Mouse (Mus musculus) hindbrain, embryonic 16.5 days (tissue): Measurements from ENCODE around the gene Cxcr2. TPM values are rescaled to one million over a fixed set of nuclear protein-coding genes. Genes with fewer than 3 reads are reported as not detected.

Source experiments
- ATAC-seq: fragments of 200-750 bp; cut with Nextera tagmentation; 2 replicates; pipeline ENCODE4 v1.8.0; 2017; ENCODE audit warnings: moderate TSS enrichment, moderate library complexity
- H3K27ac ChIP-seq: fragments of 300-500 bp; sonication (generic); 2 replicates; pipeline ENCODE4 v1.5.1; 2014; ENCODE audit warnings: low read depth, mild to moderate bottlenecking, control low read depth, low read length, moderate library complexity
- H3K27me3 ChIP-seq: fragments of 300-500 bp; sonication (generic); replicated peaks from 2 replicates; pipeline ENCODE4 v1.6.1; 2014; ENCODE audit warnings: low read length; ENCODE audit not compliant: control insufficient read depth, insufficient read depth
- H3K36me3 ChIP-seq: fragments of 300-500 bp; sonication (generic); 2 replicates; pipeline ENCODE4 v1.6.1; 2014; ENCODE audit warnings: mild to moderate bottlenecking, low read length, moderate library complexity, mixed read lengths; ENCODE audit not compliant: control insufficient read depth, insufficient read depth
- H3K4me1 ChIP-seq: fragments of 300-500 bp; sonication (generic); 2 replicates; pipeline ENCODE4 v1.6.1; 2014; ENCODE audit warnings: low read depth, low read length; ENCODE audit not compliant: control insufficient read depth, insufficient read depth
- H3K4me2 ChIP-seq: fragments of 300-500 bp; sonication (generic); 2 replicates; pipeline ENCODE4 v1.6.1; 2014; ENCODE audit warnings: mild to moderate bottlenecking, low read length, control low read depth, moderate library complexity
- H3K4me3 ChIP-seq: fragments of 300-500 bp; sonication (generic); 2 replicates; pipeline ENCODE4 v1.5.1; 2014; ENCODE audit warnings: mild to moderate bottlenecking, low read length, control low read depth, moderate library complexity
- H3K9ac ChIP-seq: fragments of 300-500 bp; sonication (generic); 2 replicates; pipeline ENCODE4 v1.6.1; 2014; ENCODE audit warnings: low read depth, mild to moderate bottlenecking, control low read depth, low read length, moderate library complexity
- H3K9me3 ChIP-seq: fragments of 300-500 bp; sonication (generic); 2 replicates; pipeline ENCODE4 v1.6.1; 2014; ENCODE audit warnings: mild to moderate bottlenecking, low read length, moderate library complexity; ENCODE audit not compliant: control insufficient read depth
- WGBS: fragments of 180-500 bp; shearing (Covaris S2); extraction: QIAGEN DNeasy Blood & Tissue Kit; methylation state at CpG from one replicate; pipeline ENCODE4 v1.1.7; 2014; 5-methylcytosine and 5-hydroxymethylcytosine counted together
- polyA plus RNA-seq: library from polyadenylated mRNA; unstranded; fragments of >200 nt; fragmentation: Nextera tagmentation; extraction: Ambion mirVana; gene quantifications from 2 replicates; pipeline ENCODE4 v1.2.1, GENCODE M21; 2015

The Cxcr2 gene
- polyA plus RNA-seq, 1 experiment from 2014 or later: 0.10 TPM

DNA sequence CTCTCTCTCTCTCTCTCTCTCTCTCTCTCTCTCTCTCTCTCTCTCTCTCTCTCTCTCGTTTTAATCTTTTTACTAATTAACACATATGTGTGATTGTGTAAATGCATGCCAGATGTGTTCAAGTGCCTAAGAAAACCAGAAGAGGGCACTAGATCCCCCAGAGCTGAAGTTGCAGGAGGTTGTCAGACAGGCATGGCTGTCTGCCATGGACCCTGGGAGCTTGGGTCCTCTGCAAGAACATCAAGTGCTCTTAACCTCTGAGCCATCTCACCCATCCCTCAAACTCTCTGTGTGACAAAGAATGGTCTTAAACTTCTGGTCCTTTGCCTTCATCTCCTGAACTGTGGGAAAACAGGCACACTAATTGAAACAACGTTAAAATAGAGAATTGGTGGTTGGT lies 29.2 kb downstream of the Cxcr2 start:
- no peak for ATAC-seq
- no peaks in the 10 kb centered on the region for H3K4me1 ChIP-seq
- no peak overlapping the region for H3K4me3 ChIP-seq
- WGBS: 61% methylated on average over 2 of the region's 2 CpGs
- H3K27ac ChIP-seq: no peak overlapping the region
- H3K9me3 ChIP-seq: no peaks in the 10 kb centered on the region
- H3K36me3 ChIP-seq: no peaks in the 10 kb centered on the region
- H3K4me2 ChIP-seq: no peak overlapping the region
- H3K9ac ChIP-seq: no peak overlapping the region
- H3K27me3 ChIP-seq: no peaks in the 10 kb centered on the region

DNA sequence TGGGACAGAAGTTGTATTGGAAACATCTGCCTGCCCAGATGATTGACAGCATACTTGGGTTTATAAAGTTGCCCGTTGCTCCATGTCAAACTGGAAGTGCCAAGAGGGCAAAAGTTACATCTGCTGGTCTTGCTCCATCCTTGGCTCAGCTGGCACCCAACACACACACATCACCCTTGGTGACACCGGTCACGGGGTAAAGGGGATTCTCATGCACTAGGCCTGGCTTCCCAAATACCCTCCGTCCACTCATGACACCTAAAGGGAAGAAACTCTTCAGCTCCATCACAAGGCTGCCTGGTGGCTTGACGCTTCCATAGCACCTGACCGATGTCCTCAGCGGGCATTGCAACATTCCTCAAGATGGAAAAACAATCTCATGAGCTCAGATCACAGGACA lies 36.7 kb downstream of the Cxcr2 start:
- 93% methylated on average over 7 of the region's 7 CpGs for whole genome bisulfite sequencing
- ATAC-seq: no peak
- H3K9me3 ChIP-seq: no peaks in the 10 kb centered on the region
- H3K27ac ChIP-seq: no peak overlapping the region
- no peaks in the 10 kb centered on the region for H3K4me1 ChIP-seq
- no peak overlapping the region for H3K4me2 ChIP-seq
- no peaks in the 10 kb centered on the region for H3K27me3 ChIP-seq
- H3K36me3 ChIP-seq: no peaks in the 10 kb centered on the region
- H3K4me3 ChIP-seq: no peak overlapping the region
- H3K9ac ChIP-seq: no peak overlapping the region

DNA sequence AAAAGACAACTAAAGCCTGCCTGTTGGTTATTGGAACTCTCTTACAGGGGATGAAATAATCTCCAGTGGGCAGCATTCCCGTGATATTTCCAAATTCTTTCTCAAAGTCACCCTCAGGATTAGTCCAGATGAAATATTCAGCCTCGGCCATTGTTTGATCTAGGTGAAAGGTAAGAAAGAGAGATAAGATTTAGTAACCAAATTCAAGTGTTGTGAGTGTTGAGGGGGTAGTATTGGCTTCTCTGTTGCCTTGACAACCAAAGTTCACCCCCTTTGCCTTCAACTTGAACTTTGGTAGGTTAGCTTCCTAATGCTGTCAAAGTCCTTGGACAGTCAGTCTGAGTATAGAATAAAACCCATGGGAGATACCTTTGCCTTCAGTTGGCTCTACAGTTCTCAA lies 38.9 kb downstream of the Cxcr2 start:
- Histone ChIP-seq H3K4me3 (no peak overlapping the region), H3K36me3 (no peaks in the 10 kb centered on the region), H3K27me3 (no peaks in the 10 kb centered on the region), H3K4me2 (no peak overlapping the region), H3K9ac (no peak overlapping the region), H3K4me1 (no peaks in the 10 kb centered on the region), H3K27ac (no peak overlapping the region), H3K9me3 (no peaks in the 10 kb centered on the region)
- 87% methylated on average over 2 of the region's 2 CpGs for WGBS
- no peak for ATAC-seq

DNA sequence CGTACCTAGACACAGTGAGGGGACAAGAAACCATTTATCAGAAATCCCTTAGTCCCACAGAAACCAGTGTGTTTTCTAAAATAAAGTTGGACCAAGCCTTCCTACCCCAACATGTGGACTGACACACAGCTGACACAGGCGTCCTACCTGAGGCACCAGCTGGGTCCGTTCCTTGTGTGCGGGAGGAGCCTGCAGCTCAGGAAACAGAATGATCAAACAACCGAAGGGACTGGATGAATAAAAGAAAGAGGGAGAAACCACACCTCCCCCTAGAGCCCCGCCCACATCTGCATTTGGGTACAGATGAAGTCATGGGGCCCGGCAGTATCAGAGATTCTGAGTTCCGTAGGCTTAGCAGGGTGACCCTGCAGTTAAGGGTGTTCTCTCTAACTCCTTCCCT lies 40.7 kb downstream of the Cxcr2 start, which contains the start of gene Cxcr1:
Gene Cxcr1 (minus strand): TSS at position 187 of the 400 bp plus-strand sequence.
- no peak for ATAC-seq
- H3K4me3 ChIP-seq: no peak within 1 kb of the TSS
- H3K9me3 ChIP-seq: no peaks in the 10 kb centered on the region
- no peaks in the 10 kb centered on the region for H3K36me3 ChIP-seq
- no peak within 1 kb of the TSS for H3K27ac ChIP-seq
- no peak within 1 kb of the TSS for H3K9ac ChIP-seq
- no peaks in the 10 kb centered on the region for H3K4me1 ChIP-seq
- WGBS: 78% methylated on average over 8 of the region's 8 CpGs
- no peaks in the 10 kb centered on the region for H3K27me3 ChIP-seq
- H3K4me2 ChIP-seq: no peak within 1 kb of the TSS

DNA sequence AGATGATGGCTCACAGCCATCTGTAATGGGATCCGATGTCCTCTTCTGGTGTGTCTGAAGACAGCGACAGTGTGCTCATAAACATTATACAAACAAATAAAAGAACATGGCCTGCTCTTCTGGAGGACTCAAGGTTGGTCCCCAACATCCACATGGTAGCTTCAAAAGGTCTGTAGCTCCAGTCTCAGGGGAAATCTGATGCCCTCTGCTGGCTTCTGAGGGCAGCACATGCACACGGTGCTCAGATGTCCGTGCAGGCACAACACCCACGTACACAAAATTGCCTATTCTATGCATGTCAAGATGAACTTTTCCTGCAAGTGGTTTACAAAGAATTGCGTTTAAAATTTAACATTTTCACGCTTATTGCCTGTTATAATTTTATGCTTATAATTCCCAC lies 42.2 kb downstream of the Cxcr2 start:
- H3K4me3 ChIP-seq: no peak overlapping the region
- no peak overlapping the region for H3K27ac ChIP-seq
- H3K4me1 ChIP-seq: no peaks in the 10 kb centered on the region
- H3K36me3 ChIP-seq: no peaks in the 10 kb centered on the region
- no peak overlapping the region for H3K9ac ChIP-seq
- no peaks in the 10 kb centered on the region for H3K9me3 ChIP-seq
- no peaks in the 10 kb centered on the region for H3K27me3 ChIP-seq
- WGBS: 46% methylated on average over 7 of the region's 7 CpGs
- ATAC-seq: no peak
- no peak overlapping the region for H3K4me2 ChIP-seq

DNA sequence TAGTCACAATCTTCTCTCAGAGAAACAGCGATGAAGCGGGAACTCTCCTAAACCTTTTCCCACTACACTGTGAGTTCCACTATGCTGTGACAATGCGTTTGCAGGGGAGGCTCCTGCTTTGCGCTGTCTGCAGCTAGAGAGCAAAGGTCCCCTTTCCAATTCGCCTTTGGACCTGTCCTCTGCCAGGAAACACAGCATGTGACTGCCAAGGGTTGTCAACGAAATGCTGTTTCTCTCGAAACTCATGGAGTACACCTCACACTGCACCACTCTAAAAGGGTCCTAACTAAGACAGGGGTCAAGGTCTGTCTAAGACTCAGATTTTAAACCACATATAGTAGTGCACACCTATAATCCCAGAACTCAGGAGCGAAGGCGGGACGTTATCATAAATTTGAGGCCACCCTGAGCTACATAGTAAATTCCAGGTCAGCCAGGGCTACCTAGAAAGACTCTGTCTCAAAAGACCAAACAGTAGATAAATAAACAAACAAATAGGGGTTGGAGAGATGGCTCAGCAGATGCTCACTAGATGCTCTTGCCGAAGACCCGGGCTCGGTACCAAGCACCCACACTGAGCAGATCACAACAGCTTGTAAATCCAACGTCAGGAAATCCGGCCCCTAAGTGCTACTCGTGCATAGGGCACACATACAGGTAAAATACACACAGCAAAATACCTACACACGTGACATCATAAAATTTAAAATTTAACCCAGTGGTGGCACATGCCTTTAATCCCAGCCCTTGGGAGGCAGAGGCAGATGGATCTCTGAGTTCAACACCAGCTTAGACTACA lies 43.0 kb downstream of the Cxcr2 start:
- no peak for ATAC-seq

DNA sequence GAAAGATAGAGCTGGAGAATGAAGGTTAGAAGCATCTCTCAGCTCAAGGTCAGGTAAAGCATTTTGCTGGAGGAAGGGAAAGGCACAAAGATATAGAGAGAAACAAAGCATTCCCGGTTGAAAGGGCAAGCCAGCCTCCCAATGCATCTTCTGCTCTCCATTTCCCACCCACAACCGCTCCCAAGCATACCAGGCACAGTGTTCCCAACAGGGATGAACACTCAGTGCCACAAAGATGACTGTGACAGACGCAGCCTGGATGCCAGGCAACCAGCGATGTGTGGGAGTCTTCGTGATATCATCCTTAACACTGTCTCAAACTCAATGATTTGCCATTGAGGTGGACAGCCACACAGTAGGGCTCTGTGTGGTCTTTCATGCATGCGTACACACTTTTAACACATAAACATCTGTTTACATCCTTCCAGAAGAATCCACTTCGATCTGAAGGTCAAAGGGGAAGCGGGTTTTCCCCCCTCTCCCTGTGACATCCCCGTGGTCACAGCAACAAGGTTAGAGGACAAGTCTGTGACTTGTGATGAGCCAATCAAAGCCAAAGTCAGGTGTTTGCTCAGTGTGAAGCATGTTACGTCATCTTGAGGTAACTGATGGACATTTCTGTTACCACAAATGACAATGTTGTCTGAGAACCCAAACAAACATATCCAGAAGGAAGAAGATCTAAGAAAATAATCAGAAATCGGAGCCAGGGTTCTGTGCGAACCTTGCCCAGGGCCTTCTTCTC lies 44.1 kb downstream of the Cxcr2 start:
- no peak overlapping the region for H3K4me2 ChIP-seq
- H3K9me3 ChIP-seq: no peaks in the 10 kb centered on the region
- H3K27me3 ChIP-seq: no peaks in the 10 kb centered on the region
- ATAC-seq: no peak
- no peaks in the 10 kb centered on the region for H3K36me3 ChIP-seq
- H3K27ac ChIP-seq: no peak overlapping the region
- H3K4me1 ChIP-seq: no peaks in the 10 kb centered on the region
- no peak overlapping the region for H3K9ac ChIP-seq
- 83% methylated on average over 12 of the region's 12 CpGs for WGBS
- H3K4me3 ChIP-seq: no peak overlapping the region

More for the DNA sequence above, 43.0 kb downstream of the Cxcr2 start:
- no peak overlapping the region for H3K27ac ChIP-seq
- 82% methylated on average over 17 of the region's 17 CpGs for WGBS
- H3K36me3 ChIP-seq: no peaks in the 10 kb centered on the region
- no peak overlapping the region for H3K9ac ChIP-seq
- H3K4me3 ChIP-seq: no peak overlapping the region
- H3K4me1 ChIP-seq: no peaks in the 10 kb centered on the region
- H3K27me3 ChIP-seq: no peaks in the 10 kb centered on the region
- H3K9me3 ChIP-seq: no peaks in the 10 kb centered on the region
- no peak overlapping the region for H3K4me2 ChIP-seq

DNA sequence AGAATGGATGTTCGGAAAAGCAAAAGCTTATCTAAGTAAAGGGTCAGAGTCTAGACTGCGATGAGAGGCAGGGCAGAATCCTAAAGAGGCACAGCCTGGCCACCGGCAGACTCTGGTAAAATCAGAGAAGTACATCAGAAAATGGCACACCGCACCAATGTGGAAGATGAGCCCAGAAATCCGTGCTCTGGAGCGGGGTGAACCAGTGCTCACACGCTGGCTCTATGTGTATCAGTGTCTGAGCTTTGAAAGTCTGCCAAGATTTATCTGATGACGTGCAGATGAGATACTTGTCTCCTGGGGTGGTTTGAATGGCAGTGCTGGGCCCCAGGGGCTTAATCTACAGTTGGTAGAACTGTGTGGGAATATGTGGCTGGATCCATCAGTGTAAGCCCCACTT lies 45.3 kb downstream of the Cxcr2 start:
- Histone ChIP-seq H3K27me3 (no peaks in the 10 kb centered on the region), H3K9ac (no peak overlapping the region), H3K4me2 (no peak overlapping the region), H3K4me3 (no peak overlapping the region), H3K4me1 (no peaks in the 10 kb centered on the region), H3K36me3 (no peaks in the 10 kb centered on the region), H3K27ac (no peak overlapping the region), H3K9me3 (no peaks in the 10 kb centered on the region)
- WGBS: 65% methylated on average over 8 of the region's 8 CpGs
- ATAC-seq: no peak

DNA sequence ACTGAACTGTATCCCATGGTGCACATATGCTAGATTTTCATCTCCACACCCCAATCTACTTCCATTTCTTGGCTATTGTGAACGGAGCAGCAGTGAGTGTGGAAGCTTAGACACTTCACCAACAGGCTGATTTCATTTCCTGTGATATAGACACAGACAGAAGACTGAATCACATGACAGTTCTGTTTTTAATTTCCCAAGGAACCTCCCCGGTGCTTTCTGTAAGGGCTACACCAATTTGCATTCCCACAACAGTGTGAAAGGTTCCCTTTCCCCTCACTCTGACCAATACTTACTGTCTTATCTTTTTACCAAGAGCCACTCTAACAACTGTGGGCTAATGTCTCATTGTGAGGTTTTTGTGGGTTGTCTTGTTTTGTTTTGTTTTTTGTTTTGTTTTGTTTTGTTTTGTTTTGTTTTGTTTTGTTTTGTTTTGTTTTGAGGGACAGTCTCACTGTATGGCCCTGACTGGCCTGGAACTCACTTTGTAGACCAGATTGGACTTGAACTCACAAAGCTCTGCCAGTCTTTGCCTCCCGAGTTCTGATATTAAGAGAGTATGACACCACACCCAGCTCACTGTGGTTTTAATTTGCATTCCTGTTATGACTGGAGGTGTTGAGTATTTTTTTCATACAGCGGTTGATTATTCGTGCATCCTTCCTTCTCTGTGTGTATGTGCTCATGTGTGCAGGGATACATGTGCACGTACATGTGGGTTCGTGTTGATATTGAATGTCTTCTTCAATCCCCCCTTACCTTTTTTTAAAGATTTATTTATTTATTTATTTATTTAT lies 47.5 kb downstream of the Cxcr2 start:
- no peaks in the 10 kb centered on the region for H3K4me1 ChIP-seq
- ATAC-seq: no peak
- 87% methylated on average over 7 of the region's 7 CpGs for WGBS

More for the DNA sequence above, 47.5 kb downstream of the Cxcr2 start:
- no peaks in the 10 kb centered on the region for H3K27me3 ChIP-seq
- H3K4me3 ChIP-seq: no peak overlapping the region
- H3K4me2 ChIP-seq: no peak overlapping the region
- no peaks in the 10 kb centered on the region for H3K9me3 ChIP-seq
- H3K27ac ChIP-seq: no peak overlapping the region
- H3K9ac ChIP-seq: no peak overlapping the region
- no peaks in the 10 kb centered on the region for H3K36me3 ChIP-seq
